Mouse (Mus musculus): ENCODE measurements at regions not wholly inside any gene's neighbourhood (a gene's known extent, or its start where the extent isn't known, plus 50 kb on each side); places are given as distances from the start of the nearest gene placed in this dataset.

DNA sequence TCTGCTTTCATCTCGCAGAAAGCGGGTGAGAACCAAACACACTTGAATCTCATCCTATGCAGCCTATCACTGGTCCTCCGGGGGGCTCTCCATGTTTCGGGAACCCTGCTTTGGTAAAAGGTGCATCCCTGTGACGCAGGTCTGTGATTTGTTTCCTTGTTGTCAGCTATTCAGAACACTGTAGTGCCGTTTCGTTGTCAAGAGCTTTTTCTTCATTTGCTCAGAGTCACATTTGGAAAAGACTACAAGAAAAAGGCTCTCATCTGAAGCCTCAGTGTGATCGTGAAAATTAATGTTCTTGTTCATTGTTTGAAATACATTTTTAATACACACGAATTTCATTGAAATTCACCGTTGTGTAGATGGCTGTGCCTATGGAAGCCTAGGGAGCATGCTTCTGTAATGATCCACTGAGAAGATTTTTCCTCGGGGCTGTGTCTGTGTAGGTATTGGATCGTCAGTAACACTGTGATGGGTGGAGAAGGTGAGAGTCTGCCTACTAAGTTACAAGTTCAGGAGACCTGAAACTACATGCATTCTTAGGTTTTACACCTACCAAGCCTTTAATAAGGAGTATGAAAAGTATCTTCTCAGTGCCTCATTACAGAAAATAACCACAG, 112.0 kb upstream of the Paqr3 start:
- TF ChIP-seq POLR2A (IDR thresholded peaks at IDR 0.05; ENCODE audit: borderline replicate concordance, extremely low read depth, insufficient read depth, insufficient read length), result no peak
- Histone ChIP-seq H3K36me3 (ENCODE audit: control insufficient read depth, insufficient read depth, low read length) (no peaks in the 10 kb centered on the region), H3K27ac (replicated peaks; ENCODE audit: low read depth, low read length) (no peak overlapping the region), H3K9ac (ENCODE audit: low read depth, low read length, severe bottlenecking) (no peak overlapping the region), H3K27me3 (ENCODE audit: control insufficient read depth, insufficient read depth, low read length) (no peaks in the 10 kb centered on the region), H3K4me2 (replicated peaks; ENCODE audit: low read depth, low read length, severe bottlenecking) (no peak overlapping the region), H3K4me1 (ENCODE audit: control insufficient read depth, insufficient read depth, low read length) (no peaks in the 10 kb centered on the region; the same call in 1 of the 2 replicates), H3K9me3 (ENCODE audit: control insufficient read depth, low read length) (no peaks in the 10 kb centered on the region), H3K4me3 (replicated peaks; ENCODE audit: low read length) (no peak overlapping the region)
- DNase-seq (ENCODE audit: low spot score), result no peak
- no peak for ATAC-seq (ENCODE audit: low FRiP score, low read depth)
- WGBS, result 79% methylated on average over 12 of the region's 12 CpGs

DNA sequence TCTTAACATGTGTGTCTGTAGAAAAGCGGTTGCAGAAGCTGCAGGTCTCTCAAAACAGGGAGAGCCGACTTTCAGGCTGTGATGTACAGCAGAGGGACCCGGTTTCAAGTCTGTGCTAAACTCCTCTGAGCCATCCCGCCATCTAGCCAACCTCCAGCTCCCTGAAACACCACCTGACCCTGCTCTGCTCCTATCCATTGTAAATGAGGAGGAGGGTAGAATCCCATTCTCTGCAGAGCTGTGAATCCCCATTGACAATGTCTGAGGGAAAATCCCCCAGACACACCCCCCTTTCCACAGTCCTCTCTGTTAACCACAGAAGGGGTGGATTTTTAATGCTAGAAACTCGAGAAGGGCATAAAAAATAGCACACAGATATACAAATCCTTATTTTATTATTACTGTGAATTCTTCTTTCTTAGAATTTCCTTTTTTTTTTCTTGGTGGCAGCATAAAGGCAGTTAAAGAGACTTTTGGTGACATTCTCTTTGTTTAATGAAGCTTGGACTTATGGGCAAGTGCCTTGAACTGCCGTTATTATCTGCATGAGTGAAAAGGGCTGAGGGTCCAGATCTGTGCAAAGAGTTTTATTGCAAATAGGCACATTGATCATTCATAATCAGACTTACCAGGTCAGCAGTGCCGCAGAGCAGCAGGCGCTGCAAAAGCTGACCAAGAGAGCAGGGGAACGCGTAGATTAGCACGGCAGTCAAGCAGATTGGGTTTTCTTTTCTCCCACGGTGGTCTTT, 111.3 kb upstream of the Paqr3 start:
- Histone ChIP-seq H3K4me1 (ENCODE audit: control insufficient read depth, insufficient read depth, low read length) (no peaks in the 10 kb centered on the region; the same call in 1 of the 2 replicates), H3K27me3 (ENCODE audit: control insufficient read depth, insufficient read depth, low read length) (no peaks in the 10 kb centered on the region), H3K27ac (replicated peaks; ENCODE audit: low read depth, low read length) (no peak overlapping the region), H3K9me3 (ENCODE audit: control insufficient read depth, low read length) (no peaks in the 10 kb centered on the region), H3K4me2 (replicated peaks; ENCODE audit: low read depth, low read length, severe bottlenecking) (no peak overlapping the region), H3K4me3 (replicated peaks; ENCODE audit: low read length) (no peak overlapping the region), H3K9ac (ENCODE audit: low read depth, low read length, severe bottlenecking) (no peak overlapping the region), H3K36me3 (ENCODE audit: control insufficient read depth, insufficient read depth, low read length) (no peaks in the 10 kb centered on the region)
- TF ChIP-seq POLR2A (IDR thresholded peaks at IDR 0.05; ENCODE audit: borderline replicate concordance, extremely low read depth, insufficient read depth, insufficient read length), result no peak
- 76% methylated on average over 12 of the region's 12 CpGs for WGBS
- no peak for DNase-seq (ENCODE audit: low spot score)
- ATAC-seq (ENCODE audit: low FRiP score, low read depth), result no peak

DNA sequence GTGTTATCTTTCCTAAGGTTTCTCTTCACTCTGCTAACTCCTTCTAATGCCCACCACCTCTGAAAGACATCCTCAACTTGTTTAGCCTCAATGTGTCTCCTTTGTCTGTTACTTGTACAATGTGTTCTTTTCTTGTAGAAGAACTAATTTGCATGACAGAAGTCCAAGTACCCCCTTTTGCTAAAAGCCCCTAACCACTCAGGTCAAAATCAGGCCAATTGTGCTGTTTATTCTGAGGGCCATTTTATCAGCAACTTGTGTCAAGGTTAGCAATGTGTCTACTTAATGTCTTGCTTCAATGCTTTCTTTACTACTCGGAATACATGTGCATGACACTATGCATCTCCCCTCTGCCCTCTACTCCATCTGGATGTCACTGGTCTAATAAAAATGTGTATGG, 107.3 kb upstream of the Paqr3 start:
- no peaks in the 10 kb centered on the region for H3K9me3 ChIP-seq (ENCODE audit: control insufficient read depth, low read length)
- H3K4me3 ChIP-seq (replicated peaks; ENCODE audit: low read length), result no peak overlapping the region
- H3K27ac ChIP-seq (replicated peaks; ENCODE audit: low read depth, low read length), result no peak overlapping the region
- ATAC-seq (ENCODE audit: low FRiP score, low read depth), result no peak
- no peaks in the 10 kb centered on the region for H3K27me3 ChIP-seq (ENCODE audit: control insufficient read depth, insufficient read depth, low read length)
- no peak overlapping the region for H3K9ac ChIP-seq (ENCODE audit: low read depth, low read length, severe bottlenecking)
- no peak for DNase-seq (ENCODE audit: low spot score)
- H3K4me1 ChIP-seq (ENCODE audit: control insufficient read depth, insufficient read depth, low read length), result no peaks in the 10 kb centered on the region; the same call in 1 of the 2 replicates
- H3K36me3 ChIP-seq (ENCODE audit: control insufficient read depth, insufficient read depth, low read length), result no peaks in the 10 kb centered on the region
- no peak for TF ChIP-seq POLR2A (IDR thresholded peaks at IDR 0.05; ENCODE audit: borderline replicate concordance, extremely low read depth, insufficient read depth, insufficient read length)
- 75% methylated on average over 1 of the region's 1 CpGs for WGBS
- no peak overlapping the region for H3K4me2 ChIP-seq (replicated peaks; ENCODE audit: low read depth, low read length, severe bottlenecking)

DNA sequence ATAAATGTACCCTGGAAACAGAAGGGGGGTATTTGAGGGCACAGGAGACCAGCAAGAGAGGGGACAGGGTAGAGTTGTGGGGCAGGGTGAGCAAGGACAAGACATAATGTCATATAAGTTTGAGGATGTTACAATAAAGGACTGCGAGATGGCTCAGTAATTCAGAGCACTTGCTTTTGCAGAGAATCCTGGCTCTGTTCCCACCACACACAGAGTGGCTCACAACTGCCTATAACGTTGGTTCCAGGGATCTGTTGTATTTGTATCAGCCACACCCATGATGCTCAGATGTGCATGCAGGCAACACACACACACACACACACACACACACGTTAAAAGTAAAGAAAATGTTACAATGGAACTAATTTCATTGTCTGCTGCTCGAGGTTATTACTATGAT, 94.2 kb upstream of the Paqr3 start:
- Histone ChIP-seq H3K9ac (ENCODE audit: low read depth, low read length, severe bottlenecking) (no peak overlapping the region), H3K4me2 (replicated peaks; ENCODE audit: low read depth, low read length, severe bottlenecking) (no peak overlapping the region), H3K27me3 (ENCODE audit: control insufficient read depth, insufficient read depth, low read length) (no peaks in the 10 kb centered on the region), H3K27ac (replicated peaks; ENCODE audit: low read depth, low read length) (no peak overlapping the region), H3K9me3 (ENCODE audit: control insufficient read depth, low read length) (no peaks in the 10 kb centered on the region), H3K4me1 (ENCODE audit: control insufficient read depth, insufficient read depth, low read length) (no peaks in the 10 kb centered on the region), H3K36me3 (ENCODE audit: control insufficient read depth, insufficient read depth, low read length) (no peaks in the 10 kb centered on the region), H3K4me3 (replicated peaks; ENCODE audit: low read length) (no peak overlapping the region)
- ATAC-seq (ENCODE audit: low FRiP score, low read depth) (no peak), DNase-seq (ENCODE audit: low spot score) (no peak)
- no peak for TF ChIP-seq POLR2A (IDR thresholded peaks at IDR 0.05; ENCODE audit: borderline replicate concordance, extremely low read depth, insufficient read depth, insufficient read length)
- 69% methylated on average over 4 of the region's 4 CpGs for WGBS

DNA sequence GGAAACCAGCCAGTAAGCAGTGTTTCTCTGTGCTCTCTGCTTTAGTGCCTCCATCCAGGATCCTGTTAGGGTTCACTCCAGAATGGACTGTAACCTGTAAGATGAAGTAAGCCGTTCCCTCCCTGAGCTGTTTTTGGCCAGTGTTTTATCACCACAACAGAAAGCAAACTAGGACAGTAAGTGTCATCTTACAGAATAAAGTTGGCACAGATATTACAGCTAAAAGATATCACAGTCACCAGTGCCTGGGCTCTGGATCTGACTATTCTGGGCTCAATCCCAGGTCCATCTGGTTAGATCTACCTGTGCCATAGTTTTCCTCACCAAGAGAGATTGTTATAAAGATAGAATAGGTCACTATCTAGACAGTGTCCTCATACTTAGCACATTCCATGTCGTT, 92.9 kb upstream of the Paqr3 start:
- Histone ChIP-seq H3K9ac (ENCODE audit: low read depth, low read length, severe bottlenecking) (no peak overlapping the region), H3K4me1 (ENCODE audit: control insufficient read depth, insufficient read depth, low read length) (no peaks in the 10 kb centered on the region), H3K27ac (replicated peaks; ENCODE audit: low read depth, low read length) (no peak overlapping the region), H3K36me3 (ENCODE audit: control insufficient read depth, insufficient read depth, low read length) (no peaks in the 10 kb centered on the region), H3K9me3 (ENCODE audit: control insufficient read depth, low read length) (no peaks in the 10 kb centered on the region), H3K4me2 (replicated peaks; ENCODE audit: low read depth, low read length, severe bottlenecking) (no peak overlapping the region), H3K4me3 (replicated peaks; ENCODE audit: low read length) (no peak overlapping the region), H3K27me3 (ENCODE audit: control insufficient read depth, insufficient read depth, low read length) (no peaks in the 10 kb centered on the region)
- WGBS, result 82% methylated on average over 2 of the region's 2 CpGs
- DNase-seq (ENCODE audit: low spot score), result no peak
- no peak for ATAC-seq (ENCODE audit: low FRiP score, low read depth)
- TF ChIP-seq POLR2A (IDR thresholded peaks at IDR 0.05; ENCODE audit: borderline replicate concordance, extremely low read depth, insufficient read depth, insufficient read length), result no peak
